Mouse (Mus musculus) spleen, adult 12 weeks (tissue): ENCODE measurements around the gene Ngrn.

ENCODE experiments used
- DNase-seq: peaks from one replicate; pipeline ENCODE4 v3.0.0; 2022; ENCODE audit warnings: low spot score

Ngrn gene

GRCm38 (mm10) chr7:80307766-80308165 is 46.8 kb downstream of the Ngrn start:
- no peak for DNase-seq

- DNase-seq = no peak
Observed at GRCm38 (mm10) chr7:80310771-80311170, 49.8 kb downstream of the Ngrn start.
